Mouse (Mus musculus): ENCODE results near the gene Kdm5b. TPM values are rescaled to one million over a fixed set of nuclear protein-coding genes. Genes with fewer than 3 reads are reported as not detected.

Kdm5b gene
- total RNA-seq, 2 experiments from 2014 or later = 34.9 to 45.3 TPM

DNA sequence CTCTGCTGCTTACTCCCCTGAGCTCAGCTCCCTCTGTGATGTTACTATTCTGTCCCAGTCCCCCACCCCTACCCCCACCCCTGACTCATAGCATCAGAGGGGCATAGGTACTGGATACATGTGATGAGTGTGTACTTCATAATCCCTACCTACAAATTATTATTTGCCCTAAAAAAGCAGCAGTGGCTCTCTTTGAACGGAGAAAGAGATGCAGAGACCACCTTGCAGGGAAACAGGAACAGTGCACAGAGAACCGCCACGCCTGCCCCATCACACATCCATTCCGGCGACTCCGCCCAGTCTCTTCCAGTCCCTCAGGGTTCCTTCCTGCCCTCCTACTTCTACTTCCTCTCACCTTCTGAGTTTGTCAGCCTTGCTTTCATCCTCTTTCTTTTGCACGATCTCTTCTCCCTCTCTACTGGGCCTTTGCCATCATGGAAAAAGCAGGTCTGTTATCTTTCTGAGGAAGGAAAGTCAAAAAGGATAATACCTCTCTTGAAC is 10.3 kb upstream of the Kdm5b start, which contains the start of gene Mgat4e:
TSS of gene Mgat4e (minus strand) at position 51 of the 501 bp plus-strand sequence.
- DNase-seq = no peak

DNA sequence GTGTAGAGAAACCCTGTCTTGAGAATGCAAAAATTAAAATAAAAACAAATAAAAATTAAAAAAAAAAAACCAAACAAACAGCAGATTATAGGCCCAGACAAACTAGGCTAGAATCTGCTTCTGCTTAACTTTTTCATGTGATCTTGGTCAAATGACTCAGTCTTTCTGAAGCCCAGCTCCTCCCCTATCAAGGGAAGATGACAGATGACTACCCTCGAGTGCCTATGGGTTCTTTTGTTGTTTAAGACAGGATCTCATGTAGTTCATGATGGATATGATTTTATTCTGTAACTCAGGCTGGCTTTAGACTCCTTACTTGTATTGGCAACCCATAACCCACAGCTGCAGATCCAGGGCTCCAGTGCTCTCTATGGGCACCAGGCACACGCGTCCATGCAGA is 8.1 kb upstream of the Kdm5b start:
- DNase-seq = no peak

DNA sequence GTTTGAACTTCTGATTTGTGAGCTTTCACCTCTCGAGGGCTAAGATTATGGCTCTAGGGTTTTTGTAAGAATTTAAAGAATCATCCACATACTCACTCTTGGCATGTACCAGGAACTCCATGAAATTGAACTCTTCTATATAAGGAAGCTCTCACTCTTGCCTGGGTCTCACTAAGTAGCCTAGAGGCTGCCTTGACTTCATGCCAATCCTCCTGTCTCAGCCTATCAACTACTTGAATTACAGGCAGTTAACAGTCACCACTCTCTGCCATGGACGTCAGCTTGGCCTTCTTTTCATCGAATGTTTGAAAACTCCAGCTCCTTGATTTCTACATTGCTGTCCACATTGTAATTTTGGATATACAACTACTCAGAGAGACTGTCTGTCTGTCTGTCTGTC is 7.6 kb upstream of the Kdm5b start:
- DNase-seq = no peak

DNA sequence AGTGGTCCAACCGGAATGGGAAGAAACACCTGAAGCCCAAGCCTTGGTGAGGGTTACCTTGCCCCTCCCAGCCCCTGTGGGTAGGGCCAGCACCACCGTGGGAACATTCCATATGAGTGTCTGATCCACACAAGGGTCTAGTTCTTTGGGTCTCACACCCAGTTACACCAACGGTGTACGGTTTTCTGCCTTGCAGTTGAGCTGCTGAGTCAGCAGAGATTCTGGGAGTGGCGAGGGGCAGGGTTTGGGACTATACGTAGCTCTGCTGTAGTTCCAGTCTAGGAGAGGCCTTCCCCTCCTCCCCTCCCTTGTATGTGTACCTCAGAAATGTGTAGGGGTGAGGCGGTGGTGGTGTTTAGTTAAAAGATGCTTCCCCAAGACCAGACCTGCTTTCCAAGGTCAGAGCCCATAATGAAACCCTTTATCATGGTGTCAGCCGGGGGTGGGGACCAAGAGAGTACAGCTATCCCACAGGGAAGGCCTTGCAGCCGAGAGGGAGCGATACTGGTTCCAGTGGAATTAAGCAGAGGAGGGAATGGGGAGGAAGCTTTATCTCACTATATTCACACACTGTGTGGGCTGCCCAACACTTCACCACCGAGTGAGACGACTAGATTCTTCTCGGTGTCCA is 4.6 kb upstream of the Kdm5b start:
- no peak for DNase-seq

DNA sequence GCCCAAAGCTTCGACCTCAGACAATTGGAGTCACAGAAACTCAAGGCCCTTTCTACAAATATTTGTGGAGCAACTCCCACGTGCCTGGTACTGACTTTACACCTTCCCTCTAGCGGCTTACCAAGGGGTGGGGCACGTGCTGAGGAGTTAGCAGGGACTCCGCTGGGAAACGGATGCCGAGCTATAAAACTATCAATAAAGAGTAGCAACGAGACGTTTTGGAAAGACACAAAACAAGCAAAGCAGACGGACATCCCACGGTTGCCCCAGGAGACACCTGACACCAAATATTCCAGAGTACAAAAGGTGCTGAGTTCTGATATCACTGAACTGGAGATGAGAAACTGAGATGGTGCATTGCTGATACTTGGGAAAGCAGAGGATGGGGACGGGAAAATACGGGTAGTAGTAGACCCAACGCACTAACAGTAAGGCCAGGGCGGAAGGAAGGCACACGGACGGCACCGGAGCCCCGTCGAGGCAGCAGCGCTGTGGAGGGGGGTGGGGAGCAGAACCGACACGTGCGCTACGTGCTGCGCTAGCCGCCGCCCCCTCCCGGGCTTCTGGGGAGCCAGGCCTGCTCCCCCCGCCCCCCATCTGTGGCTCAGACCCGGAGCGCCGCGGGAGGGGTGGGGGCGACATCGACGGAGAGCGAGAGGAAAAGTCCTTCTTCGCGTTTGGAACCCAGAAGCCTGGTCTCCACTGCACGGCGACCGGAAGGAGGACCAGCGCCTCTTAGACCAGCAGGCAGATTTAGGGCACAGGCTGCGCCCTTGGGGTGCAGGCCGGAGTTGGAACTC is 3.9 kb upstream of the Kdm5b start:
- DNase-seq = peak; percentile 65

DNA sequence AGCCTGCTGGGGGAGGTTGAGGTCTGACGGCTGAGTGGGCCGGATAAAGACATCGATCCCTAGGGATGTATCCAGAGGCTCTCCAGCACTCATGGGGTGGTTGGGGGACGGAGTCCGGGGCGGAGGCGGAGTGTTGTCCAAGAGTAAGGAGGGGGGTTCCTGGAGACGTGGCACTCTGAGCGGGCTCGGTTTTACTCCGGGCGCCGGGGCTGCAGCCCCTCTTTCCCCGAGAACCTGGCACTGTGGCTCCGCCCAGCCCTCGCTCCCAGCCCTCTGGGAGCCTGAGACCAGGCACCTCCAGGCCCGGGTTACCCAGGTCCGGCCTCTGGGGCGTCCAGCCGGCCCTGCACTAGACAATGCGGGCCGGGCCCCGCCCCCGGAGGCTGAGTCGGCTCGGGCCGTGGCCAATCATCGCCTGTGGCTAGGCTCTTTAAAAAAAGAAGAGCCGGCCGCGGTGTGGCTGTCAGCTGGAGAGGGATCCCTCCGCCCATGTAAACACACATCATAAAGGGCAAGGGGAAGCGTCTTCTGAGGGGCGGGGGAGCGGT is 3.2 kb upstream of the Kdm5b start:
- DNase-seq = peak; percentile 98

DNA sequence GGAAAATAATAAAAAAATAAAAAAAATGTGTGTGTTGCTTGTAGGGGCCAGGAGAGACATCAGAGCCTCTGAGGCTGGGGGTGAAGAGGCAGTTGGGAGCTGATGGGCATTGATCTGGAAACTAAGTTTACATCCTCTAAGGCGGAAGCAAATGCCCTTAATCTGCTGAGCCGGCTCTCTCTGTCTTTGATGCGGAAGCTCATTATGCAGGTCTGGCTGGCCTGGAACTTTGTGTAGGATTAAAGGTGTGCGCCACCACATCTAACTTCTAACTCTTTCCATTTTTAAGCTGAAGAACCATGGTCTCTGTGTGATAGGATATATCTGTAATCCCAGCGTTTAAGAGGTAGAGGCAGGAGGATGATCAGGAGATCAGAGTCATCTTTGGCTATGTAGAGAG is 1.5 kb upstream of the Kdm5b start:
- DNase-seq = no peak

DNA sequence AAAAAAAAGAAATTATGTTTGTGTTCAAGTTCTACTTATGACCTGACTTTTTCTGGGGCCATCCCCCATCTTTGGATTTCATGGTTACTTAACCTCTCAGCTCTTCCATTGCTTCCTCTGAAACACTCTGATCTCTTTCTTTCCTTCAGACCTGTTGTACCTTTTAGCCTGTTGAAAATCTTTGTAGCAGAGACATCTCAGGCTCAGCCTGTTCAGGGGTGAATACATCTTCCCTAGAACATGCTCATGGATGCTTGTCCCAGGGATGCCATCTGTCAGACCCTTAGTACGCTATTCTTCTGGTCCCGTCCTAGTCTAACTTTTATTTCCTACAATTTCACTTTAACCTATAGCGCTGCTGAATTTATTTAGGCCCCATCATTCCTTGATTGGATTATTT is 745 bp upstream of the Kdm5b start:
- no peak for DNase-seq

DNA sequence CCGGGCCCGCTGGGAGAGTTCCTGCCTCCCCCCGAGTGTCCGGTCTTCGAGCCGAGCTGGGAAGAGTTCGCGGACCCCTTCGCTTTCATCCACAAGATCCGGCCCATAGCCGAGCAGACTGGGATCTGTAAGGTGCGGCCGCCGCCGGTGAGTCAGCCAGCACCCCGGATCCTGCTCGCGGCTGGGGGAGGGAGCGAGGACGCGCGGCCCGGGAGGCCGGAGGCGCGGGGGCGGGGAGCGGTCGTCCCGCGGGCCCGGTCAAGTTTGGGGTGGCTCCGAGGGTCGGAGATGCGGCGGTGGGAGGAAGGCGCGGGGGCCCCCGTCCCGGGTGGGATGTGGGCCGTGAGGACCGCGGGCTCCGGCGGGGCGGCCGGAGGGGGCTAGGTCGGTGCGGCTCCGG is 425 bp downstream of the Kdm5b start:
- DNase-seq = peak; percentile 72

DNA sequence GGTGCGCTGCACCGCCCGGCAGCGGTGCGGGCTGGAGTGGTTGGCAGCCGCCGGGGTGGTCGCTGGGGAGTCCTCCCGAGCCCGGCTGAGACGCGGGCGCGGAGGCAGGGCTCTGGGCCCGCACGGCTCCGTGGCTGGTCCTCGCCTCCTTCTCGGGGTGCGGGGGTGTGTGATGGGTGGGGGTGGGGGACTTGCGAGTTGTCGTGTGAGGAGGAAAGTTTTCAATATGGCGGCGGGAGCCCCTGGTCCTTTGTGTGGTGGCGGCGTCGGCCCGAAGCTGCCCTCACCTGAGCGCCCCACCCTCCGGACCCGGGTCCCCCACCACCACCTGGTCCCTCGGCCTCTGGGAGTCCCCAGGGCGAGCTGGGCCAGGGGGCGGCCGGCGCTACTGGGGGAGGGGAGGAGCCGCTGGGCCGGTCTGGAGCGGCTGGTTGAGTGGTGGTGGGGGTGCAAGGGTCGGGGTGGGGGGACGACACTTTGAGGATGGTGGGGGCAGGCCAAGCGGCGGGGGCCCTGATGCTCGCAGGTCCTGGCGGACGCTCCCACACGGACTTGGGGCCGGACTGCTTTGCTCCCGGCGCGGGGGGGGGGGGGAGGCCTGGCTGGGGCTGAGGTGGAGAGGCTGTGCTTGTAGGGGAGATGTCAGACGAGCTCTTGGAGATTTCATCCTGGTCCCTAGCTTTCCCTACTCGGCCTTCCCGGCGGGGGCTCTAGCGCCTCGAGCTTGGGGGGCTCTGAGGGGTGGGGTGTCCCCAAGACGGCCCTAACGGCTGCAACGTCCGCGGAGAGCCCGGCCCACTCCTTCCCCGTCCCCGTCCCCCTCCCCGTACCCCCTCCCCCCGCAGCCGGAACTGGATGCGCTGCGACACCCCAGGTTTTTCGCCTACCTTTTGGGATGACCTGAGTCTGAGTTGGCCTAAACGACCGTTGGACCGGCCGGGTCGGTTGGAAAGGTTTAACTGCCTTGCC is 1.1 kb downstream of the Kdm5b start:
- peak; percentile 52 for DNase-seq

DNA sequence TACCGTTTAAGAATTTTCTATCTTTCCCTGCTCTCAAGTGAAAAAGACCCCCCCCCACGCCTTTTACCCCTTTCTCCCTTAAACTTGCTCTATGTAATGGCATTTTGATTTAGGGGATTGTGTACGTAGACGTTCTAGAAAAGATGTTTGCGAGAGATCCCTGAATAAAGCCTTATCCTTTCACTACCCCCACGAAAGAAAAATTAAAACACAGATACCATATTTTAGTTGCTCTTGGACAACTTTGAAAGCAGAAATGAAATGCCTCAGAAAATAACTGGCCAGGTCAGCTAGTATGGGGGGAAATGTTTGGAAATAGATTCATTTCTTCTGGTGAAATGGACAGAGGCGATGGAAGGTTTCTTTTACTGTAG is 1.8 kb downstream of the Kdm5b start:
- no peak for DNase-seq

DNA sequence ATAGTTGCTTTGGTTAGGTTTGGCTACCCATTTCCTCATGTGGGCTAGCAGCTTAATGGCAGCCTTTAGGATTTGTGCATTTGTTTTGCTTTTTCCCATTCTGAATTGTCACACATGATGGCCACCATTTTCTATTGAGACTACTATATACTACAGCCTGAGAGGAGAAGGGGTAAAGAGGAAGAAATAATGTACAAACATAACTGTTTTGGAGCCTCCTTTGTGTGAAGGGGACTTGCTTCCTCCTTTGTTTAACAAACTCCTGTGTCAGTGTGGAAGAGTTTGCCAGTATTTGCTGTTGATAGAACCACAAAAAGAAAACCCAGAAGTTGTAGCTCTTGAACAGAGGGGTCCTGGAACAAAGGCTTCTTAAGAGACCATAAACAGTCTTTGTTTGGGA is 2.5 kb downstream of the Kdm5b start:
- DNase-seq = no peak

DNA sequence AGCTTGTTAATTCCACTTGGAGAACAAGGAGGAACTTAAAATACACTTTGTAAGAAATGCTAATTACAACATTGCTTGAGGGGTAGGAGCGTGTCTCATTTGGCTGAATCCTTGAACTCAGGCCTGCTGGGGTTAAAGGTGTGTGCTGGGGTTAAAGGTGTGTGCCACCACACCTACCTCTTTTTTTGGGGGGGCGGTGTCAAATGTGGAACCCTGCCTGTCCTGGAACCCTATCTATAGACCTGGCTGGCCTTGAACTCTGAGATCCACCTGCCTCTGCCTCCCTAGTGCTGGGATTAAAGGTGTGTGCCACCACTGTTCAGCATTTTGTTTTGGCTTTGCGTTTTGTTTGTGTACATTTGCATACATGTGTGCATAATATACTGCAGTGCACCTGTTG is 3.8 kb downstream of the Kdm5b start:
- DNase-seq = no peak

DNA sequence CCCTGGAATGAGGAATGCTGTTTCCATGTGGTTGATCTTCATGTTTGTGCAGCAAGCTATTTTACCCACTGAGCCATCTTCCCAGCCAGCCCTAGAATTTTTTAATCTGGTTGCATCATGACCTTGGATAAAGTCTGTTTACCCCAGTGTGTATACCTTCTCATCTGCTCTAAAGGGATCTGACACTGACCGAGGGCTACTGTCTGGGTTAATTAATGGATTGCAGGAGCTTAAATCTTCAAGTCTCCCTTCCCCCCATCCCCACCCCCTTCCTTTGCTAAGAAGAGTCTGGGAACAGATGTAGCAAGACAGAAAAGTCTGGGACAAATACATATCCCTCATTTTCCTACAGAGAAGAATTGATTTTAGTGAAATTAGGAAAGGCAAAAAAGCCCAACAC is 7.5 kb downstream of the Kdm5b start:
- DNase-seq = no peak

DNA sequence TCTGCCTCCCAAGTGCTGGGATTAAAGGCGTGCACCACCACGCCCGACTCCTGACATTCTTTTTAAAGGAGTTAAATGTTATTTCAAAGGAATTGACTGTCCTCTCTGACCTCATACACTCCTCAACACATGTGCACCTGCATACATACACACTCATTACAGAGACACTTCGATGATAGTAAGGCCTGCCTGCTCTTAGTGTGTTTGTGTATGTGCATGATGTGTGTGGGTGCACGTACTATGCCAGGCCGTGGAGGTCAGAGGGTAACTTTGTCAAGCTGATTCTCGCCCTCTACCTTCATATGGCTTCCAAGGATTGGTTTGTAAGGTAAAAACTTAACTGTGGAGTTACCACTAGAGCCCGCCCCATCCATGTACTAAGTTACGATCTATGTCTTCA is 10.2 kb downstream of the Kdm5b start:
- no peak for DNase-seq

DNA sequence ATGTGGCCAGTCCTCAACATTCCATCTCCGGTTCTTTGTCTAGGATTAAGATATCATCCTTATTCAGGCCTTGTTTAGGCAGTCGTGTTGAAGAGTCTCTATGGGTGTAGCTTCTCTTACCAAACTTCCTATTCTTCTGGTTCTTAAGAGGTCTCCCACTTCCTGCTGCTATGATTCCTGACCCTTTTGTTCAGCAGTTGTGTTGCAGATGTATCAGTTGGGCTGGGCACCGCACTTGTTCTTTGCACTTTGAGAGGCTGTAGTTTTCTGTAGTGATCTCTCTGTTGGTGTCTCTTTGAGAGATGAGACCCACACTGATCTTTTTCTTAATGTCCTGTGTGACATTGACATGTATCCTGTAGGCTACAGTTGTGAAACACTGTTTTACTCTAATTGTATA is 10.7 kb downstream of the Kdm5b start:
- DNase-seq = no peak

DNA sequence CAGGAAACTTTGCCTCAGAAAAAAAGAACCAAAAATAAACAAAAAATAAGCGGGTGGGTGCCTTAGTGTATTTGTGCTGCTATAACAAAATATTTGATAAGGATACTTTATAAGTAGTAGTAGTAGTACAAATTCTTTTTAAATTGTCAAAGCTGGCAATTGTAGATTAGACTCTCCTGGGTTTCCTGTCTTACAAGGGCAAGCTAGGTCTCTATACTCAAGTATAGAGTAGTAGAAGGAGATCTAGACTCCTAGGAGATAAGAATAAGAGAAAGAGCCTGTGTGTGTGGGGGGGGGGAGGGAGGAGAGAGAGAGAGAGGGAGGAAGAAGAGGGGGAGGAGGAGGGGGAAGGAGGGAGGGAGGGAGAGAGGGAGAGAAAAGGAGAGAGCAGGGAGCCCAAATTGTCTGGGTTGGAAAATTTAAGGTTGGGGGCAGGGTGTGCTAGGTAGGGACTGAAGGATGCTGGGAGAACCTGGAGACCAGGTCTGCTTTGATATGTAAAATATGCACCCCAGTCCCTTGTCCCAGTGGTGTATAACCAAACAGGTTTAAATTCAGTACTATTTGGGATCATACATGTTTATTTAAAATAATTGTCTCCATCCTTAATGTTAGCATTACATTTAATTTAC is 13.4 kb downstream of the Kdm5b start:
- no peak for DNase-seq

DNA sequence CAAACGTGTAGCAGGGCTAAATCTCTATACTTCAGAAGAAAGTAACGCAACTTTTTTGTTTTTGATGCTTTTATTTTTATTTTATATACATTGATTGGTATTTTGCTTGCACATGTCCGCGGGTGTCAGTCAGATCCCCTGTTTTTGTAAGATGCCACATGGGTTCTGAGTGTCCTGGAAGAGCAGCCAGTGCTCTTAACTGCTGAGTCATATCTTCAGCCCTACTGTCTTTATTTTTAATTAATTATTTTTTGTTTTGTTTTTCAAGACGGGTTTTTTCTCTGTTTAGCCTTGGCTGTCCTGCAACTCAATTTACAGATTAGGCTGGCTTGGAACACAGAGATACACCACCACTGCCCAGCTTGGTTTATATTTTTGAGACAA is 14.0 kb downstream of the Kdm5b start:
- no peak for DNase-seq

DNA sequence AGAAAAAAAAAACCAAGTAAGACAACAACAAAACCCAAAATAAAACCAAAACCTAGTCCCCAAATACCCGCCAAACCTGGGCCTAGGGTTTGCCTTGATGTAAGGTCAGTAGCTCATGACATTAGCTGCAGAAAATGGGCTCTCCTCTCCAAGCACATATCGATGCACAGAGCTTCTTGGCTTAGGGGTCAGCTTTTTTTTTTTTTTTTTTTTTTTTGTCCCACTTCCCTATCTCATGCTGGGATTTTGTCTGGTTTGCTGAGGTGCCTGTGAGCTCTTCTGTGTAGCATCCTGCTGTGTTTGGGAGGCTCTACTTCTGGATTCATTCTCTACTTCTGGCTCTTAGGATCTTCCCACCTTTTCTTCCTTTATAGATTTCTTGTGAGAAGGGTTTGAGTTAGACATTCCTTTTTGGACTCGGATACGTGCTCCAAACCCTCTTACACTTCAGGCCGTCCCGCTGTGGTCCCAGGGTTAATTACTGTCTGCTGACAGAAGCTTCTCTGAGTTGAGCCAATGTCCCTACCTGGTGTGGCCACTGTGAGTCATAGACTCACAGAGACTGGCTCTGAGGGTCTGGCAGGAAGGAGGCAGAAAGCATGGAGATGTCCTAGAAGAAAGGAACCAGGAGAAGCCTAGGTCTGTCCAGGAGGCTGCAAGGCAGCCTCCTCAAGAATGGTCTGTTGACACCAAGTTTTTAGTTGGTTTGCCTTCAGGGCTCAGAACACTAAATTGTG is 17.6 kb downstream of the Kdm5b start:
- no peak for DNase-seq

DNA sequence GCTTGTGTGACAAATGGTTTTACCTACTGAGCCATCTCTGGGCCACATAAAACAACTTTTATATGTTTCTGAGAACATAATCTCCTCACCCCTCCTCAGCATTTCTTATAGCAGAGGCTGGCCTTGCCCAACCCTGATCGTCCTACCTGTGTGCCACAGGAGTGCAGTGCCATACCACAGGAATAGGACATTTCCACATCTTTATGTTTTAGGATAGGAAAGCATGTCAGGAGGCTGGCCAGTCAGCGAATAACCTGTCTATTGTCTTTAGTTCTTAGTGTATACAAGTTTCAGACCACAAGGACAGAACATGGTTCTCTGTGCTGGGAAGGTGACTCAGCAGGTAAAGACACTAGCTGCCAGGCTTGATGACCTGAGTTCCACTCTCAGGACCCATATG is 20.8 kb downstream of the Kdm5b start:
- DNase-seq = no peak

DNA sequence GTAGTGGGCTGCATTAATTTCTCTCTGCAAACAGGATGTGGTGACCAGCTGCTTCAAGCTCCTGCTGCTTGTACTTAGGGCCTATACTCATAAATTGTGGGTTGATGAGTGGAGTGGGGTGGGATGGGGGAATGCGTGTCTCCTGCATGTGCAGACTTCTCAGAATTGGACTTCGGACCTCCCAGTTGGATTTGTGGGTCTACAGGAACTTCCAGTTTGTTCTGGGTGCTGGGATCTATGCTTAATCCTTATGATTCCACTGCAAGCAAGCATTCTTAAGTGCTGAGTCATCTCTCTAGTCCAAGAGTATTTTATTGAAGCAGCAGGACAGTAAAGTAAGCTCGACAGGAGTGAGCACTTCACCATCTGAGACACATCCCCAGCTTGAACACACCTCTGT is 23.6 kb downstream of the Kdm5b start:
- DNase-seq = no peak

Measured in adrenal gland, postnatal 10 days (tissue).